Mouse (Mus musculus) cerebellum, adult 2 months (tissue): ENCODE measurements around the gene Sspn.

Experiments used
- CTCF ChIP-seq: fragments of 200-500 bp; IDR thresholded peaks from 2 replicates; pipeline ENCODE4 v1.5.1; 2011; ENCODE audit warnings: low read depth, mild to moderate bottlenecking, control low read depth, low read length, moderate library complexity, borderline replicate concordance; ENCODE audit not compliant: insufficient read depth
- POLR2A ChIP-seq: fragments of 200-500 bp; IDR thresholded peaks from 2 replicates; pipeline ENCODE4 v1.6.1; 2011; ENCODE audit warnings: low read length, control low read depth, borderline replicate concordance; ENCODE audit not compliant: insufficient read depth

GRCm38 (mm10) chr6:146000767-146001166, 69.3 kb downstream of the Sspn start:
- no peak for TF ChIP-seq POLR2A
- TF ChIP-seq CTCF, result no peak
